Mouse (Mus musculus) lung, postnatal 14 days (tissue): ENCODE data around the gene Crls1.

Source experiments
- DNase-seq: peaks from one replicate; pipeline ENCODE4 v3.0.0; 2021

Gene Crls1

GRCm38 (mm10) chr2:132885312-132885711, 38.8 kb downstream of the Crls1 start:
- no peak for DNase-seq

GRCm38 (mm10) chr2:132893826-132894225, 47.4 kb downstream of the Crls1 start:
- DNase-seq: no peak

GRCm38 (mm10) chr2:132898211-132898610, 51.7 kb downstream of the Crls1 start:
- DNase-seq: no peak

- DNase-seq: no peak
These were observed 54.1 kb downstream of the Crls1 start for GRCm38 (mm10) chr2:132900596-132900995.

GRCm38 (mm10) chr2:132901636-132902035, 55.2 kb downstream of the Crls1 start:
- DNase-seq: no peak

- no peak for DNase-seq
These were observed 55.6 kb downstream of the Crls1 start for GRCm38 (mm10) chr2:132902056-132902455.

- DNase-seq: peak; percentile 59
These were observed 57.0 kb downstream of the Crls1 start for GRCm38 (mm10) chr2:132903498-132903897.

GRCm38 (mm10) chr2:132904961-132905360, 58.5 kb downstream of the Crls1 start:
- no peak for DNase-seq

GRCm38 (mm10) chr2:132906763-132907162, 60.3 kb downstream of the Crls1 start:
- peak; percentile 44 for DNase-seq

- no peak for DNase-seq
These were observed 68.3 kb downstream of the Crls1 start for GRCm38 (mm10) chr2:132914785-132915184.
